Mouse (Mus musculus) cerebellum, adult 8-10 months (tissue): ENCODE measurements at regions not wholly inside any gene's neighbourhood (a gene's known extent, or its start where the extent isn't known, plus 50 kb on each side); places are given as distances from the start of the nearest gene placed in this dataset.

ENCODE experiments used
- DNase-seq: peaks from one replicate; pipeline ENCODE4 v3.0.0; 2022

DNA sequence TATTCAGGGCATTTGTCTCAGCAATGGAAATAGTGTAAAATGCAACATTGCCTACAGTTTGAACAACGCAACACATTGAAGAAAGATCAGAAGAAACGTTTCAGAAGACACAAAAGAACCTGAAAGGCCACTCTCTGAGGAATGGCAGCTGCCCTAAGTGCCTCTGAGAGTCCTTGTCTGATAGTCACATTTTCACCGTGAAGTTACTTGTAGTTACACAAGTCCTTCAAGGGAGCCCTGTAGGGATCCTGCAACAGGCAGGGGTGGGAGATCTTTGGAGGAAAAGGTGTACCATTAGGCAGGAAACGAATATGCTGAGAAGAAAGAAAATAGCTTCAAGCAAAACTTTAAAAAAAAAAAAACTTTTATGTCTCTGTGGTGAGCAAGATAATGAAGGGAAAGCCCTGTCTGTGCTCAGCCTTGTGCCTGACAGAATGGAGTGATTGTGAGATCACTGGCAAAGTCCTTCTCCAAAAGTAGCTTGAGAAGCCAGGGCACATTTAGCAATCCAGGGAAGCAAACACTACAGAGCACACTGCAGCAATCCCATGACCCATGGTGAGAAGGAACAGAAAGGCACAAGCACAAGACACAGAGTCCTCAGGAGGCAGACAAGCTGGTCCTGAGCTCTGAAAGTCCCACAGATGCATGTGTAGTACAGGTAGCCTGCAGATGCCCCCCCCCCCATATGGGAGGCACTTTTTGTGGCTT is 112.3 kb upstream of the Tnfaip3 start:
- no peak for DNase-seq

GRCm38 (mm10) chr10:19126922-19127321 is 111.5 kb upstream of the Tnfaip3 start:
- DNase-seq, result no peak

GRCm38 (mm10) chr10:19126438-19126837 is 111.0 kb upstream of the Tnfaip3 start:
- DNase-seq, result no peak

GRCm38 (mm10) chr10:19123691-19124090 is 108.2 kb upstream of the Tnfaip3 start:
- no peak for DNase-seq

GRCm38 (mm10) chr10:19122221-19122620 is 106.8 kb upstream of the Tnfaip3 start:
- DNase-seq, result no peak

DNA sequence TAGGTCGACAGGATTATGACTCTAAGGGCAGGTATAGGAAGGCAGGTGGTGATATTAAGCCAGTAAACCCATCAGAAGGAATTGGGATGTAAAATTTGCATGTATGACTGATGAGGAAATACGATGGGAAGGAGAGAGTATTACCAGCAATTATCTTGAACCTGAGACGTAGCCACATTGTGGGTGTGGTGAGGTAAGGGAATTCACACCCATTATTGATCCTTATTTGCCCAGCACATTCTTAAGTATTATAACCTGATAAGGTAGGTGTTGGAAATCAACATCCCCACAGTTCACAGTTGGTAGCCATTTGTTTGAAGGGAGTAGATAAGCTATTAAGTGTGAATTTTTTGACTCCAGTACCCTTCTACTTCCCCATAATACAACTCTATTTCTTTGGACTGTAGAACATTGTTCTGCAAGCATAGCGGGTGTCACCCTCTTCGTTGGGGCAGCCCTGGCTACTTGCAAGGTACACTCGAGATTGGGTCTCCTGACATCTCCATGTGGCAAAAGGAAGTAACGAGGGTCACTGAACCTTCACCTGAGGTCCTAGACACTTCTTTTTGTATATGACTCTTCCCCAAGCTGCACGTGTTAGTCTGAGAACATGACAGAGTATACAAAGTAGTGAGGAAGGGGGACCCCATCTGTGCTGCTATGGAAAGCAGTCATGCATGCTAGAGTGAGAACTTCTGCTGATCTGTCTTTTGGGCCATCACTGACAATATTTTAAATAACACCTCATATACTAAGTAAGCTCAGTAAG is 104.0 kb upstream of the Tnfaip3 start:
- DNase-seq, result no peak

DNA sequence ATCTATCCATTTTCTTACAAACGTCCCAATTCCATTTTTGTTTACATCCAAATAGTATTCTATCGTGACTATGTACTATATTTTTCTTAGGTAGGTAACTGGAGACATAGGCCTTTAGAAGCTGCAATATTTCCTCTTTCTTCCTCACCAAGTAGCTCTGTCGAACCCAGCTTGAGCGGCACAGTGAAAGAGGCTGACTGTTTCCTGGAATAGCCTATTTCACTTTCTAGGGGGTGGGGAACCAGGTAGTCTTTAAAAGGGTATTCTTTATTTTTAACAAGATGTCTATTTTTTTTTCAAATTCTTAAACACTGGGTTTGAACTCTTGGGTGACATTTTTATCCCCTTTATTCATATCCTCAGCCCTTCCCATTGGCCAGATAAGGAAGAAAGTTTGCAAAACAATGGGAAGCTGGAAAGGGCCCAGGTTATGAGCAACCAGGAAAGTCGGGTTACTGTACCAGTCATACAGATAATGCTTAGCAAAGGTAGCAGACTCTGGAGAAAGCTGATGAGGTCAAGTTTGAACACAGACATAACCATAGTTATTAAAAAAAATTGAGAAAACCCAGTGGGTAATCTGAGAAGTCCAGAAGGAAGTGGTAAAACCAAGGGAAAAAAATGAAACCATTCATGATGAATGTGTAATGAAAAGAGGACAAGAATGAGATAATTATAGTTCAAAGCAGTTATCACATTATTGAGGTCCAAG is 103.3 kb upstream of the Tnfaip3 start:
- no peak for DNase-seq

DNA sequence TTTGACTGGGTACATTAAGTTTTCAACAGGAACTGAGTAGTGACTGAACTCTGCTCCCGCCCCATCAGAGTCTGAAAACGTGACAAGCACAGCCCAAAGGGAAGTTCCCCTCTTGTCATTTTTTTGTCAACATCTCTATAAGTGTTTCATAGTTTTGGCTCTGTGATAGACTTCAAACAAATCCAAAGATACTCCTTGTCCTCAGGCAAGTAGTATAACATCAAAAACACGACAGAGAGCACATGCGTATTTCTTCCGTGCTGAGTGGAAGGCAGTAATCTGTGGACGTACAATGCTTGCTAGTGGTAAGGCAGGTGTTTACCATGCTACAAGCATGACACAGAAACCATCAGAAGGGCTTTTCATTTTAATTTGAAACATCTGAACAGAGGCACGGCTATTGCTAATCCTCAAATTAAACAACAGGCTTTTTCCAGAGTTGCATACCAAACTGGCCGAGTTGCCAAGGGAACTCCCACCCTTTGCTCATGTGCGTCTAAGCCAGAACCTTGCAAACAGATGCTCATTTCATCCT is 101.7 kb upstream of the Tnfaip3 start:
- no peak for DNase-seq

DNA sequence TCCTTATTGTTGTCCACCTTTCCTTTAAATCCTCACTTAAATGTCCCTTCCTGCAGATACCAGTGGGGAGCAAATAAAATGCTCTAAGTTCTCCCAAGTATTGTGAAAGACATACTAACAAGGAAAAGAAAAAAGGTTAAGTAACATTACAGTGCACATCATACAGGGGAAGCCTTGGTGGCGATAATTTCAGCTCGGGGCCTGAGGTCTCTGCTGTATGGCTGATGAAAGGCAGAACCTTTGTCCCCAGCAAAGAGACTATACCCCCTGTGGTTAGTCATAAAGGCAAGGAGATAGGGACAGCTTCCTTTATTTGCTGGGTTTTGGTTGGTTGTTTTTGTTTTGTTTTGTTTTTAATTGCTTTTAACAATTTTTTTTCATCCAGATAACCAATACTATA is 97.0 kb upstream of the Tnfaip3 start:
- no peak for DNase-seq

GRCm38 (mm10) chr10:19105231-19105681 is 89.8 kb upstream of the Tnfaip3 start:
- DNase-seq, result no peak

- DNase-seq, result no peak
Observed at GRCm38 (mm10) chr10:19104671-19105203, 89.3 kb upstream of the Tnfaip3 start.

DNA sequence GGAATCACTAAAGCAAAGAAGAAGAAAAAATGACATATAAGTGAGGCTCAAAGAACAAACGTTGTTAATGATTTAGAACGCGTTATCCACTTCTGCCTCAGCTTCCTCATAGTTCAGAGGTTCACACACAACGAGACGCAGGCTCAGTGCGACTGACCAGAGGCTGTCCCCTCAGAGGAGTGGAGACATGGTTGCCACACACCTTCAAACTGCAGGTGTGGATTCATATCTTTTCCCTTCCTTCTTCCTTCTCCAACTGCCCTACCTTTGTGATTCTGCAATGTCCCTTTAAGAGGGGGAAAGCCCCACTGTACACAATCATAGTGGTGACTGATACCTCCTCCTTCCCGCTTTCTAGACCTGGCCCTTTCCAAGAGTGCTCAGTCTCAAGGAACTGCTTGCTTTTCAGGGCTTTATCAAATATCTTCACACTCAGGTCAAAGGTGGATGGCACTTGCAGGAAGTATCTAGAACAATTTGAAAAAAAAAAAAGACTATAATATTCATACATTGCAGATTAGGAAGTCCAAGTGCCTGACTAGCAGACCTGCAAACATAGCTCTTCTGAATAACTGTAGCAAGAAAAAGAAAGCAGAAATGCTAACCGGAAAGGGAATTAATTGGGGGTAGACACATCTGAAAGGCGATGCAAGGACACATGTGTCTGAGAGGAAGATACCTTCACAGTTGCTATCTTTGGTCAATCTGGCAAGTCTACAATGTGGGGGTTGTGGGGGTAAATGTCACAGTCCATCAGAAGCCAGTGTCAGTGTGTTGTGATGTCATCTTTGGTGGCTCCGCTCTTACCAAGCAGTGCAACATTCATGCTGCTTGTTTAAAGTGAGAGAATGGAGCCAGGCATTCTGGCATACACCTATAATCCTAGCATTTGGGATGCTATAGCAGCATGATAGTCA is 84.2 kb upstream of the Tnfaip3 start:
- DNase-seq, result no peak

- no peak for DNase-seq
Observed at GRCm38 (mm10) chr10:19094297-19094696, 78.8 kb upstream of the Tnfaip3 start.

GRCm38 (mm10) chr10:19093689-19094088 is 78.2 kb upstream of the Tnfaip3 start:
- no peak for DNase-seq

DNA sequence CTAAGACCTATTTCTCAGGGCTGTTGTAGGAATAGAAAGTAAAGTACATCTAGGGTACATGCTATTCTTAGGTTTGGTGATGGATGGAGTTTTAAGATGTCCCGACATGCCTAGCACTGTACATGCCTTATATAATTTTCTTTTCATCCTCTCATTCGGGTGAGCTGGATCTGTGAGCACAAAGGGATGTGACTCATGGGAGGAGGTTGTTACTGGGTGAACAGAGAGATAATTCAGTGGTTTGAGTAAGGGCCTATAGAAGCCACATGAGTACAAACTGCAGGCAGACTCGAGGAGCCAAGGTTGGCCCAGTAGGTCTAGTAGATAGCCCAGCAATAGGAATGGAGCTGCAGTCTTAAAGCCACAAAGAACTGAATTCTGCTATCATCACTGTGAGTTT is 76.5 kb upstream of the Tnfaip3 start:
- no peak for DNase-seq

DNA sequence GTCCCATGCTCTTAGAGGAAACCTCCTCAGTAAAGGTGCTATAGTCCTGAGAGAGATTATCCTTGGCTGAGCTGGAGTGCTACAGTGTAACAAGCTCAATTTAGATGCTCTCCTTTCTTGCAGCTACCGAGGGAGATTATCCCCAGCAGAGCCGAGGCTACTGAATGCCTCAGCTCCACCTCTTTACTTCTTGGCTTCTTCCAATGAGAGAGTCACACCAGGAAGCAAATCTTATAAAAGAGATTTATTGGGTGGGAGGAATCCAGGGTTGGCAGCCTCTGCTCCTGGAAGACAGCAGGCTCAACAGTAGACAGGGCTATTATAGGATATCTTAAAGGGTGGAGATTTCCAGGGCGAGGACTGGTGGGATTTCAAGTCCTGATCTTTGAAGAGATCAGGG is 75.7 kb upstream of the Tnfaip3 start:
- no peak for DNase-seq

DNA sequence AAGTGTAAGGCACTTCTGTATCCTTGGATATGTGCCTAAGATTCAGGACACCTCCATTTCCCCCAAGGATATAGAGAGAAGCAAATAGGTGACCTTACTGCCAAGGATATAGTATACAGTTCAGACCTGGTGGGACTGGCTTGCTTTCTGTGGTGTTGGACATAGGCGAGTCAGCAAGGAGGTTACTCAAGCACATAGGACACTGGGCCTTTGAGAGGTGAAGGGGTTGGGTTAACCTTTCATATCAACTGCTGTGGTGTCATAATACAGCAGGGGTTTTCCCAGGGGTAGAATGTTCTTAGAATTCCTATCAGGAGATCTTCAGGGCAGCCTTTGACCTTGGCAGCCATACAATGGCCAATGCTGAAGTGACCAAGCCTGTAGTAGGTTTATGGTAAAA is 71.5 kb upstream of the Tnfaip3 start:
- no peak for DNase-seq

- no peak for DNase-seq
Observed at GRCm38 (mm10) chr10:19082136-19082535, 66.7 kb upstream of the Tnfaip3 start.

DNA sequence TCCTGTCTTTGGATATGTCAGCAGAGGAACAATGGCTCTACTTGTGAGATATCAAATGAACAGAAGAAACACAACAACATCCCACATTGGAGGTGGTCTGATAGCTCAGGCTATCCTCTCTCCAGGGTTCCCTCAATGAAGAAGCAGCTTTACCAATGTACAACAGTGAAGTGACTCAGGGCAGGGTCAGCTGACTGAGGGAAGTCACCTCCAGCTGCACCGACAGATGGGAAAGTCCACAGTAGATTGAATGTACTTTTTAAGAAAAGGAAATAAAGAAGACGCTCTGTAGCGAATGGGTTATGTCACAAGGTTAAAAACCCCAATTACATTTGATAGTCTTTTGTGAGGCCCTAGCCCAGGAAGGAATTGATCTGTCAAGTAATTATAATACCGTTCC is 62.6 kb upstream of the Tnfaip3 start:
- DNase-seq, result no peak

DNA sequence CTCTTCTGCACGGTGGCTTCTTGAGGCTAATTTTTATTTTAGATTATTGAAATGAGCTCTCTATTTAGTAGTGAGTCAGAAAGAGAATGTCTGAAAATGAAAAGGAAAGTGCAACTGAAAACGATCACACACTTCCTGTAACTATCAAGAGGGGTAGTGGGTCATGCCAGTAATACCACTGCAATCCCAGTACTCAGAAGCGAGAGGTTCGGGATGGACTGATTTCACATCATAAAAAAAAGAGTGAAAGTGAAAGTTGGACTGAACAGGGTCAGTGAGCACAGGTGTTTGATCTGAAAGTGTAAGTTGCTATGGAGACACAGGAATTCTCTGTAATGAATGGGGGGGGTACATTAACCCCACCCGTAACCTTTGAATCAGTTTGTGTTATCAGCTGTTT is 52.9 kb upstream of the Tnfaip3 start:
- no peak for DNase-seq

DNA sequence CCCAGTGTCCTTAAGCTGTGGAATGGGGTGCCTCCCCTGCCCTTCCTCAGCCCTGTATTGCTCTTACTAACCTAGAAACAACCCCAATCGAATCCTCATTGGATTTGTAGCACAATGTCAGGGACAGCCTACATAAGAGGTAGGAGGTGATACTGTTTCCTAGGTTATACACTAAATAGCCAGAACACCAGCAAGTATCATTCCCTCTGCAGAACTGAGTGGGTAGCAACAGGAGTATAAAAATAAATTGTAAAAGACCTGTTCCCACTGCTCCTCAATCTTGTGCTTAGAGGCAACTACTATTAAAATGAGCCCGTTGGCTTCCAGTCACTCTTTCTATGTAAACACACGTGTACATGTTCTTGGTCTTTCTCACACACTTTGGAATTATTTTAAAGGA is 52.2 kb upstream of the Tnfaip3 start:
- DNase-seq, result no peak

GRCm38 (mm10) chr10:19066821-19067350 is 51.4 kb upstream of the Tnfaip3 start:
- DNase-seq, result no peak
